Mouse (Mus musculus): ENCODE data around the gene Olfr703. TPM values are rescaled to one million over a fixed set of nuclear protein-coding genes. Genes with fewer than 3 reads are reported as not detected.
A peak's percentile ranks its signal among the peaks of the same experiment; 100 is the strongest.

The Olfr703 gene
- total RNA-seq (2021), result not detected
- long read RNA-seq, experiment 1, result 0 reads
- long read RNA-seq, experiment 2, result 0 reads

- Histone ChIP-seq H3K4me3 (no peak within 1 kb of the TSS), H3K27ac (no peak within 1 kb of the TSS)
- no peak for DNase-seq (ENCODE audit: extremely low spot score in 1 of 2, low spot score in 2 of 2)
- intact Hi-C loops (cut with DNase I), result no loop called here
- TF ChIP-seq CTCF (IDR thresholded peaks at IDR 0.05), result no peak
These were observed at the start of gene Olfr703 for GRCm38 (mm10) chr7:106843060-106843459. TSS of gene Olfr703 (plus strand) at chr7:106843360.

- H3K27ac ChIP-seq, result no peak within 1 kb of the TSS
- H3K4me3 ChIP-seq, result no peak within 1 kb of the TSS
- intact Hi-C loops (cut with DNase I), result no loop called here
- DNase-seq (ENCODE audit: extremely low spot score in 1 of 2, low spot score in 2 of 2), result no peak
- no peak for TF ChIP-seq CTCF (IDR thresholded peaks at IDR 0.05)
These were observed 34.4 kb upstream of the Olfr703 start, which contains the start of gene Olfr700 for GRCm38 (mm10) chr7:106808734-106809133. TSS of gene Olfr700 (minus strand) at chr7:106808834.

DNA sequence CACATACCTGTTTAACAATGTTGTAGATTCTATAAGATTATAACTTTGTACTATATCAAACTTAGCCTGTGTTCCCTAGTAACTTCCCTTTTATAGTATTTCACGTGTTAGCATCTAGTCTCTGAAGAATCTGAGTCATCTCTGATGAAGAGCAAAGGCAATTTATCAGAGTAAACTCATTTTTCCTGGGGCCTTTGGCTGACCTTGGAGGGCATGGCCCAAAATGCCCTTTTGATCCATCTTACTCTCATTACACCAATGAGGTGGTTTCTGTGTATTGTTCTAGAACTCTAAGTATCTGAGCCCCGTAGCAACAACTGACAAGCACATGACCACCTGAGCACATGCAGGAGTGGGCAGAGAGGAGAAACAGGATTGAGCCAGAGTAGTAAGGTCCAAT is 29.3 kb upstream of the Olfr703 start, which contains the start of gene Olfr701:
TSS of gene Olfr701 (plus strand) at position 301 of the 400 bp plus-strand sequence.
- TF ChIP-seq CTCF (IDR thresholded peaks at IDR 0.05), result no peak
- intact Hi-C loops (cut with DNase I), result no loop called here
- Histone ChIP-seq H3K27ac (no peak within 1 kb of the TSS), H3K4me3 (no peak within 1 kb of the TSS)
- no peak for DNase-seq (ENCODE audit: extremely low spot score in 1 of 2, low spot score in 2 of 2)

DNA sequence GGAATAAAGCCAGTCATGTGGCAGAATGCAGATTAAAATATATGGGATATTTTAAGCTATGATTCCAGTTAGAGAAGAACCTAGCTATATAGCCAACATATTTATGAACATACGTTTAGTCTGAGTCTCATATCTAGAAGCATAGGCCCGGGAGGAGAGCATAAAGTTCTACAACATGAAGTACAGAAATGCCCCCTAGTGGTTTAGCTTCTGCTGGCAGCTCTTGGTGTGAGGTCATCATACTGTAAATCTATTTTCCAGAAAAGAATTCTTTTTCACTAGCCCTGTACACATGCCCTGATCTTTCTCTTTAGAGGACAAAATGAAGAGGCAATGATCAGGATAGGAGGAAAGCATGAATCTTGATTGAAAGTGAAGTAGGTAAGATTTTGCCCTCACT is 27.4 kb upstream of the Olfr703 start:
- no peak overlapping the region for H3K4me3 ChIP-seq
- H3K27ac ChIP-seq, result no peak overlapping the region
- DNase-seq (ENCODE audit: extremely low spot score in 1 of 2, low spot score in 2 of 2), result no peak
- peak; percentile 51 for TF ChIP-seq CTCF (IDR thresholded peaks at IDR 0.05)
- intact Hi-C loops (cut with DNase I), result no loop called here

DNA sequence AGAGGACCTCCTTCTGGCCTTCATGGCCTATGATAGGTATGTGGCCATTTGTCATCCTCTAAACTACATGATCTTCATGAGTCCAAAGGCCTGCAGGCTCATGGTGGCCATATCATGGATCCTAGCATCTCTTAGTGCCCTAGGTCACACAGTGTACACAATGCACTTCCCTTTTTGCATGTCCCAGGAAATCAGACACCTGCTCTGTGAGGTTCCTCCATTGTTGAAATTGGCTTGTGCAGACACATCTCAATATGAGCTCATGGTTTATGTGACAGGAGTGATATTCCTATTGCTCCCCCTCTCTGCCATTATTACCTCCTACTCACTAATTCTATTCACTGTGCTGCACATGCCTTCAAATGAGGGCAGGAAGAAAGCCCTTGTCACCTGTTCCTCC is 24.7 kb upstream of the Olfr703 start:
- no peak for TF ChIP-seq CTCF (IDR thresholded peaks at IDR 0.05)
- DNase-seq (ENCODE audit: extremely low spot score in 1 of 2, low spot score in 2 of 2), result no peak

GRCm38 (mm10) chr7:106833793-106834192 is 9.4 kb upstream of the Olfr703 start, which contains the start of gene Olfr702:
TSS of gene Olfr702 (minus strand) at chr7:106833893.
- intact Hi-C loops (cut with DNase I), result no loop called here
- H3K4me3 ChIP-seq, result no peak within 1 kb of the TSS
- H3K27ac ChIP-seq, result no peak within 1 kb of the TSS
- no peak for DNase-seq (ENCODE audit: extremely low spot score in 1 of 2, low spot score in 2 of 2)
- TF ChIP-seq CTCF (IDR thresholded peaks at IDR 0.05), result no peak

More for the DNA sequence above, 24.7 kb upstream of the Olfr703 start:
- intact Hi-C loops (cut with DNase I), result no loop called here
- no peak overlapping the region for H3K4me3 ChIP-seq
- no peak overlapping the region for H3K27ac ChIP-seq

DNA sequence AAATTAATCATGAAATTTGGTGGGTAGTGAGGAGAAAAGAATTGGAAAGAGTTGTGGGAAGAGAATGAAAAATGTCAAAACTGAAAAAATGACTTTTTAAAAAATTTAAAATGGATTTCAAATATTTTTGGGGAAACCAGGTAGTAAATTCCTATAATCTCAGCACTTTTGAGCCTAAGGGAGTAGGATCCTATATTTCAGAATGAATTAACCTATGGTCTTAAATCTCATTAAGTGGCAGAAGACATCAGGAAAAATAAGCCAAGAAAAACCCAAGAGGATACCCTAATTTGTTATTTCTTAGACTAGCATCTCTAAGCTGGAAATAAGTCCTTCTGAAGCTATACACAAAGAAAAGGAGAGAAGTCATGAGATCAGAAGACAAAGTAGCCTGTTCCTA is 19.7 kb downstream of the Olfr703 start, which contains the start of gene Olfr704:
TSS of gene Olfr704 (plus strand) at position 301 of the 400 bp plus-strand sequence.
- intact Hi-C loops (cut with DNase I), result no loop called here
- no peak for TF ChIP-seq CTCF (IDR thresholded peaks at IDR 0.05)
- Histone ChIP-seq H3K4me3 (no peak within 1 kb of the TSS), H3K27ac (no peak within 1 kb of the TSS)
- DNase-seq (ENCODE audit: extremely low spot score in 1 of 2, low spot score in 2 of 2), result no peak

GRCm38 (mm10) chr7:106876791-106877190 is 33.6 kb downstream of the Olfr703 start, which contains the start of gene Olfr705:
TSS of gene Olfr705 (minus strand) at chr7:106876891.
- no peak within 1 kb of the TSS for H3K27ac ChIP-seq
- intact Hi-C loops (cut with DNase I), result no loop called here
- DNase-seq (ENCODE audit: extremely low spot score in 1 of 2, low spot score in 2 of 2), result no peak
- H3K4me3 ChIP-seq, result no peak within 1 kb of the TSS
- no peak for TF ChIP-seq CTCF (IDR thresholded peaks at IDR 0.05)

DNA sequence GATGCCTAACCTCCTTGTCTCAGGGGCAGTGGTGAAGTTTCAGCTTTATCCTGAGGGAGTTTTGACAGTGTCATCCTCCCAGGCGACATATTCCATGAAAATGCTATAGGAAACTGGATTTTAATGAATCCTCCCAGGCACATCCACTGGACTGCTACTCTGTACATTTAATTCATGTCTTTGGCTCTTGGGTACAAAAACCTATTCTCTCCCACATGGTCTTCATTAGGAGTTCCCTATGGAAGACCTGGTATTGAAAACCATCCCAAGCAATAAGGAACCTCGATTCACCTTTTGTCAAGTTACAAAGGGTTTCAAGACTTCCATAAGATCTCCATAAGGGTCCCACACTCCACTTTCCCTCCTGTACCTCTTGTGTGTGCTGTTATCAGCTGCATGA is 44.9 kb downstream of the Olfr703 start, which contains the start of gene Olfr706:
TSS of gene Olfr706 (minus strand) at position 101 of the 400 bp plus-strand sequence.
- TF ChIP-seq CTCF (IDR thresholded peaks at IDR 0.05), result no peak
- H3K4me3 ChIP-seq, result no peak within 1 kb of the TSS
- DNase-seq (ENCODE audit: extremely low spot score in 1 of 2, low spot score in 2 of 2), result no peak
- H3K27ac ChIP-seq, result no peak within 1 kb of the TSS
- intact Hi-C loops (cut with DNase I), result no loop called here

Other genes with a start within 250 kb of the Olfr703 start
- not detected for gene Olfr693, start 162.8 kb upstream of the Olfr703 start, total RNA-seq (2021)
- not detected for gene Olfr694, start 151.5 kb upstream of the Olfr703 start, total RNA-seq (2021)
- gene Olfr695, start 127.0 kb upstream of the Olfr703 start, total RNA-seq (2021), result not detected
- not detected for gene Olfr697, start 100.9 kb upstream of the Olfr703 start, total RNA-seq (2021)
- gene Olfr698, start 88.0 kb upstream of the Olfr703 start, total RNA-seq (2021), result not detected
- gene Olfr699, start 50.2 kb upstream of the Olfr703 start, total RNA-seq (2021), result not detected
- not detected for gene Olfr700, start 34.5 kb upstream of the Olfr703 start, total RNA-seq (2021)
- not detected for gene Olfr701, start 29.2 kb upstream of the Olfr703 start, total RNA-seq (2021)
- not detected for gene Olfr702, start 9.5 kb upstream of the Olfr703 start, total RNA-seq (2021)
- not detected for gene Olfr704, start 19.8 kb downstream of the Olfr703 start, total RNA-seq (2021)
- not detected for gene Olfr705, start 33.5 kb downstream of the Olfr703 start, total RNA-seq (2021)
- gene Olfr706, start 44.8 kb downstream of the Olfr703 start, total RNA-seq (2021), result not detected
- not detected for gene Olfr707, start 57.9 kb downstream of the Olfr703 start, total RNA-seq (2021)
- gene Olfr1532-ps1, start 64.6 kb downstream of the Olfr703 start, total RNA-seq (2021), result not detected
- not detected for gene Olfr709-ps1, start 88.9 kb downstream of the Olfr703 start, total RNA-seq (2021)
- not detected for gene Olfr710, start 105.0 kb downstream of the Olfr703 start, total RNA-seq (2021)
- gene Olfr6, start 120.6 kb downstream of the Olfr703 start, total RNA-seq (2021), result not detected
- gene Olfr711, start 132.1 kb downstream of the Olfr703 start, total RNA-seq (2021), result not detected
- not detected for gene Olfr2, start 162.7 kb downstream of the Olfr703 start, total RNA-seq (2021)
- not detected for gene Olfr713, start 187.8 kb downstream of the Olfr703 start, total RNA-seq (2021)
- not detected for gene Olfr714, start 227.6 kb downstream of the Olfr703 start, total RNA-seq (2021)
- gene Olfr17, start 249.9 kb downstream of the Olfr703 start, total RNA-seq (2021), result not detected